Mouse (Mus musculus) forebrain, embryonic 11.5 days (tissue): Measurements from ENCODE around the gene Commd7. TPM values are rescaled to one million over a fixed set of nuclear protein-coding genes. Genes with fewer than 3 reads are reported as not detected.
"Not testable (repeated sequence)": the region's sequence is repeated elsewhere in the genome, so short reads cannot be mapped to it uniquely, and the experiment has no call there.

Experiments used
- ATAC-seq: fragments of 200-750 bp; cut with Nextera tagmentation; replicated peaks from 2 replicates; pipeline ENCODE4 v1.8.0; 2017; ENCODE audit warnings: moderate TSS enrichment; ENCODE audit not compliant: low FRiP score
- DNase-seq: peaks from one replicate; pipeline ENCODE4 v3.0.0-alpha.2; 2017; ENCODE audit warnings: low spot score
- H3K27ac ChIP-seq: fragments of 300-500 bp; sonication (generic); 2 replicates; pipeline ENCODE4 v1.5.1; 2014; ENCODE audit warnings: low read depth, low read length
- H3K27me3 ChIP-seq: fragments of 300-500 bp; sonication (generic); 2 replicates; pipeline ENCODE4 v1.6.1; 2014; ENCODE audit warnings: mild to moderate bottlenecking, low read length, mixed read lengths; ENCODE audit not compliant: control insufficient read depth, insufficient read depth
- H3K36me3 ChIP-seq: fragments of 300-500 bp; sonication (generic); 2 replicates; pipeline ENCODE4 v1.6.1; 2014; ENCODE audit warnings: mild to moderate bottlenecking, low read length, moderate library complexity, mixed read lengths; ENCODE audit not compliant: control insufficient read depth, insufficient read depth
- H3K4me1 ChIP-seq: fragments of 300-500 bp; sonication (generic); replicated peaks from 2 replicates; pipeline ENCODE4 v1.6.1; 2014; ENCODE audit warnings: low read length, mixed read lengths; ENCODE audit not compliant: control insufficient read depth, insufficient read depth
- H3K4me2 ChIP-seq: fragments of 300-500 bp; sonication (generic); 2 replicates; pipeline ENCODE4 v1.6.1; 2014; ENCODE audit warnings: low read depth, mild to moderate bottlenecking, low read length, moderate library complexity, mixed read lengths; ENCODE audit not compliant: severe bottlenecking
- H3K4me3 ChIP-seq: fragments of 300-500 bp; sonication (generic); 2 replicates; pipeline ENCODE4 v1.5.1; 2014; ENCODE audit warnings: low read depth, low read length
- H3K9ac ChIP-seq: fragments of 300-500 bp; sonication (generic); 2 replicates; pipeline ENCODE4 v1.6.1; 2014; ENCODE audit warnings: low read length
- H3K9me3 ChIP-seq: fragments of 300-500 bp; sonication (generic); 2 replicates; pipeline ENCODE4 v1.6.1; 2016; ENCODE audit warnings: low read length, mixed read lengths; ENCODE audit not compliant: control insufficient read depth
- WGBS: fragments of 180-500 bp; shearing (Covaris S2); extraction: QIAGEN DNeasy Blood & Tissue Kit; methylation state at CpG from one replicate; pipeline ENCODE4 v1.1.7; 2014; 5-methylcytosine and 5-hydroxymethylcytosine counted together
- polyA plus RNA-seq: library from polyadenylated mRNA; unstranded; fragments of >200 nt; fragmentation: Nextera tagmentation; extraction: Ambion mirVana; gene quantifications from 2 replicates; pipeline ENCODE4 v1.2.1, GENCODE M21; 2014

Commd7 gene
- polyA plus RNA-seq: 56.8 and 60.9 TPM in 2 replicates

DNA sequence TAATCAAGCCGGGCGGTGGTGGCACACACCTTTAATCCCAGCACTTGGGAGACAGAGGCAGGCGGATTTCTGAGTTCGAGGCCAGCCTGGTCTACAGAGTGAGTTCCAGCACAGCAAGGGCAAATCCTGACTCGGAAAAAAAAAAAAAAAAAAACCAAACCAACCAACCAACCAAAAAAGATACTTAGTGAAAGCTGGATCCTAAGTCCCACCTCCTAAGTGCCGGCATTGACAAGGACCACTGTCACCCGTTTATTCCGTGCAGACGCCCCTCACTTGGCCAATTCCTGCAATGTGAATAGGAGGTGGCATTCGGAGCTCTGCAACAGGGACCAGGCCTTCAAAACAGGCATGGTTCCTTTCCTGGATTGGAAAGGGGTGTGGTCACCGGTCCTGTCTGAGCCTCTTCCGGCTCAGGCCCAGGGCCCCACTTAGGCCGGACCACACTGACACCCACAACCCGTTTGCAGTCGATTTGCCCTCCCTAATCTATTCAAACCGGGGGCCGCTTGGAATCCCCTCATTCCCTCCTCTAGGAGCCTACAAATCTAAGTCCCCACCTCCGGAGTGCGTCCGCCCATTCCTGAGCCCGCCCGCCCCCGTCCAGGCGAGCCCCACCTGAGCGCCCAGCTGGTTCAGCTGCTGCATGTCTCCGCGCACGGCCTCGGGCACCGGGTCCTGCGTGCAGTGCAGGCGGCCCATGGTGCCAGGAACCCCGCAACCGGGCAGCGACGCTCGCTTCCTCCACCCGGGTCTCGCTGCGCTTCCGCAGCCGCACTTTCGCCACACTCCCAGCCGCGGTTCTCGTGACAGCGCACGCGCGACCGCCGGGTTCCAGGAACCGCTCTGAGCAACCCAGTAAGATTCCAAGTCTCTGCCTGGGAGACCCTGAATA, at the start of gene Commd7:
TSS of gene Commd7 (minus strand) at position 806 of the 895 bp plus-strand sequence.
- H3K4me3 ChIP-seq: peak within 1 kb of the TSS; percentile 72
- 6% methylated on average over 53 of the region's 53 CpGs for whole genome bisulfite sequencing
- H3K27ac ChIP-seq: peak within 1 kb of the TSS; percentile 63
- H3K27me3 ChIP-seq: no peaks in the 10 kb centered on the region
- peaks cover 3% of the 10 kb centered on the region; the same call in 1 of the 2 replicates for H3K4me1 ChIP-seq
- ATAC-seq (peak; percentile 86), DNase-seq (peak; percentile 94)
- peak within 1 kb of the TSS; percentile 84 for H3K9ac ChIP-seq
- peak within 1 kb of the TSS; percentile 87 for H3K4me2 ChIP-seq
- H3K36me3 ChIP-seq: peaks cover 4% of the 10 kb centered on the region; the same call in 1 of the 2 replicates
- no peaks in the 10 kb centered on the region for H3K9me3 ChIP-seq

DNA sequence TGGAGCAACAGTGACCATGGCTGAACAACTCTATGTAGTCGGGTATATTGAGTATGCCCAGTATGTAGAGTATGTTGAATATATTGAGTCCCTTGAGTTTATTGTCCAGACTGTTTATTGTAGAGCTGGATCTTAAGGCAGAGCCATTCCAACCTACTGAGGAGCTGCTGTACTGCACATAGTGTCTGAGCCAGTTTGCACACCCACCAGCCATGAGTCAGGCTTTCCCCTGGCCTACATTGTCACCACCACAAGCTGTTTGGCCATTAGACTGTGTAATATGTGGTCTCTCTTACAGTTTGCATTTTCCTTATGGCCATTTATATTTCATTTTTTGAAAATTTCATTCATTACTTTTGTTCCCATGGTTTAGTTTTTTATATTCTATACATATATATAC, 47.4 kb upstream of the Commd7 start:
- Histone ChIP-seq H3K4me2 (no peak overlapping the region), H3K4me3 (no peak overlapping the region), H3K4me1 (no peaks in the 10 kb centered on the region), H3K27me3 (no peaks in the 10 kb centered on the region), H3K36me3 (no peaks in the 10 kb centered on the region), H3K9me3 (no peaks in the 10 kb centered on the region), H3K27ac (no peak overlapping the region), H3K9ac (no peak overlapping the region)
- WGBS: 93% methylated on average over 1 of the region's 1 CpGs
- ATAC-seq (no peak), DNase-seq (no peak)

DNA sequence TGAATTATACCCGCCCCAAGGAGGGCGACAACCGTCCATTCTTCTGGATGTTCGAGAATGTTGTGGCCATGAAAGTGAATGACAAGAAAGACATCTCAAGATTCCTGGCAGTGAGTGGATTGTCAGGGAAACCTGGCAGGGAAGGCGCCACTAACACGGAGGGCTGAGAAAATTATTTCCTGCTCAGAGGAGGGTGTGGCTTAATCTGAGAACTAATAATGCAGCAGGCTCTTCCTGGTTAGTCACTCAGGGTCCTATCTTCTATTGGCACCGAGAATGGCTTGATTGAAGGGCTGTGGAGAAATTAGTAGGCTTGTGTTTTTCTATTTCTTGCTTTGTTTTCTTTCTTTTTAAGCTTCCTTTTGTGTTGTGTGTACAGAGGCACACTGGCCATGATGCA, 45.0 kb upstream of the Commd7 start:
- no peaks in the 10 kb centered on the region for H3K4me1 ChIP-seq
- WGBS: 93% methylated on average over 7 of the region's 7 CpGs
- no peak overlapping the region for H3K27ac ChIP-seq
- H3K4me2 ChIP-seq: no peak overlapping the region
- no peaks in the 10 kb centered on the region for H3K36me3 ChIP-seq
- H3K4me3 ChIP-seq: no peak overlapping the region
- no peak overlapping the region for H3K9ac ChIP-seq
- no peaks in the 10 kb centered on the region for H3K9me3 ChIP-seq
- ATAC-seq: no peak
- H3K27me3 ChIP-seq: no peaks in the 10 kb centered on the region
- no peak for DNase-seq

DNA sequence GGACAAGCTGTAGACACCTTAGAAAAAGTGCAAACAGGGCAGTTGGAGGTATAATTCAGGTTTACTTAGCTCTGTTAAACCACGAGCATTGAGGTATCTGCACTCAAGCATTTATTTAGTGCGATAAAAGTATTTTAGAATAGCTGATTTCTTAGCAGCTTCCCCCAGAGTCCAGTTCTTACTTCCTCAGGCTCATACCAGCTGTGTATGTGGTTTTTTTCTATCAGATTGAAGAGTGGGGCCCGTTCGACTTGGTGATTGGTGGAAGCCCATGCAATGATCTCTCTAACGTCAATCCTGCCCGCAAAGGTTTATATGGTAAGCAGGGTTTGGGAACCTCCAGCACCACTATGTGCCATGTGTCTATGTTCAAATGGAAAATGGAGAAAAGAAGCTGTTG, 44.4 kb upstream of the Commd7 start:
- Histone ChIP-seq H3K27me3 (no peaks in the 10 kb centered on the region), H3K36me3 (no peaks in the 10 kb centered on the region), H3K4me1 (no peaks in the 10 kb centered on the region), H3K9ac (no peak overlapping the region), H3K4me3 (no peak overlapping the region), H3K4me2 (no peak overlapping the region), H3K9me3 (no peaks in the 10 kb centered on the region), H3K27ac (no peak overlapping the region)
- ATAC-seq (no peak), DNase-seq (no peak)
- WGBS: 95% methylated on average over 6 of the region's 6 CpGs

DNA sequence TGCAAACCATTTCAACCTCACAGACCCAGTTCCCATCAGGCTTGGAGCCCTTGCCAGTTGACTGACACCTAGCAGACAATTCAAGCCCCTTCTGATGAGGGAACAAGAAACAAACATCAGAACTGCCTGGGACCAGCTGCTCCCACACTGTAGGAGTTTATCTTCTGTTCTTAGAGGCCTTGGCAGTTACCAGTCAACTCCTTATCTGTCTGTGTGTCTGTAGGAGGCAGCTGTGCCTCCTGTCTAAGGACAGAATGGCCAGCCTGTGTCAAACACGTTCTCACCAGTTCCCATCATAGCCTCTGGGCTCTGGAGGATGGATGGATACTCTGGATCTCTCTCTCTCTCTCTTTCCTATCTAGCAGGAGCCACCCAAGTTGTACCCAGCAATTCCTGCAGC, 42.8 kb upstream of the Commd7 start:
- H3K4me2 ChIP-seq, ATAC-seq, H3K27me3 ChIP-seq, H3K9me3 ChIP-seq, DNase-seq, H3K9ac ChIP-seq, H3K27ac ChIP-seq, H3K36me3 ChIP-seq, H3K4me3 ChIP-seq, H3K4me1 ChIP-seq: not testable (repeated sequence)
- 75% methylated on average over 1 of the region's 1 CpGs for WGBS

DNA sequence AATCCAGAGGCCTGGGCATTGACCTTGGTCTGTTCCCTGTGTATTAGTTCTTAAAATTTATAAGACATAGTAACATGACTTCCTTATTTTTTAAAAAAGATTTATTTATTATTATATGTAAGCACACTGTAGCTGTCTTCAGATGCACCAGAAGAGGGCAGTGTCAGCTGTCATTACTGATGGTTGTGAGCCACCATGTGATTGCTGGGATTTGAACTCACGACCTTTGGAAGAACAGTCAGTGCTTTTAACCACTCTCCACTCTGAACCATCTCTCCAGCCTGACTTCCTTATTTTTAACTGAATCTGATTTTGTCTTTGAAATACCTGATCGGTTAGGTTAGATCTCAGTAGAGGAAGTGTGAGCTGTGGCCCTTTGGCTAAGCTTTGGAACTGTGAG, 40.0 kb upstream of the Commd7 start:
- H3K9ac ChIP-seq: no peak overlapping the region
- H3K4me2 ChIP-seq: no peak overlapping the region
- no peaks in the 10 kb centered on the region for H3K9me3 ChIP-seq
- H3K27ac ChIP-seq: no peak overlapping the region
- H3K4me1 ChIP-seq: no peaks in the 10 kb centered on the region
- no peak for ATAC-seq
- no peak overlapping the region for H3K4me3 ChIP-seq
- H3K27me3 ChIP-seq: no peaks in the 10 kb centered on the region
- no peaks in the 10 kb centered on the region; the same call in 1 of the 2 replicates for H3K36me3 ChIP-seq
- no peak for DNase-seq
- WGBS: 79% methylated on average over 2 of the region's 2 CpGs

DNA sequence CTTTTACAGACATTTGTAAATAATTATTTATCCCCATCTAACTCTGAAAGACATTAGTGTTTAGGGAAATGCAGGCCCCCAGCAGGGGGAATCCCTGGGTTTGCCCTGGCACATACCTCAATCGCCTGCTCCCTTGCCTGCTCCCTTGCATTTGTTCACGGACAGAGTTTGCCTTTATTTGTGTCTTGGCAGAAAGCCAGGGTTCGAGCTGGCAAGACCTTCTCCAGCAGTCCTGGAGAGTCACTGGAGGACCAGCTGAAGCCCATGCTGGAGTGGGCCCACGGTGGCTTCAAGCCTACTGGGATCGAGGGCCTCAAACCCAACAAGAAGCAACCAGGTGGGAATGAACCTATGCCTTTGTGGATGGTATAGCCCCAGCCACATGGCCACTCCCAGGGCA, 37.5 kb upstream of the Commd7 start:
- 85% methylated on average over 5 of the region's 5 CpGs for WGBS

DNA sequence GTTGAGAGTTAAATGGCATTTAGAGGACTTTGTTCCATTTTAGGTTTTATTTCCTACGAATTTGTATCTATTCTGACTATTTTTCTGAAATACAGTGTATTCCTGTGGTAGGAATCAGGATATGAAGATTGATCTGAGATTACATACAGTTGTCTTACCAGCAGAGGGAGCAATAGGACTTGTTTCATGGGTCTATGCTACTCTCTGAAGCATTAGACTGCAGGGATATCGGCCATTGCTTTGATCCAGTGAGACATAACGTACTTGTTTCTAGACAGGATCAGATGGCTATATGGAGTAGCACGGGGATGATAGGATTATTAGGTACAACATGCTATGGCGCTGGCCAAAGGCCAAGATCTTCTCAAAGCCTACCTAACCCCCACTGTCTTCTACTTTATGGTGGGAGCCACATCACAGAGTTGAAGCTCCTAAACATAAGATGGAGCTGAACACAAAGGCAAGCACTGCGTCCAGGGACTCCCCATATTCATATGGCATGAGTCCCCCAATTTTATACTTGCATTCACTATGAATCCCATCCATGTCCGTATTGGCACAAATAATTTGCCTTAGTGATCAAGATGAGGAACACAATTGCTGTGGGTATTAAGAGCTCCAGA, 36.3 kb upstream of the Commd7 start:
- Histone ChIP-seq H3K27me3 (no peaks in the 10 kb centered on the region), H3K36me3 (no peaks in the 10 kb centered on the region; the same call in 1 of the 2 replicates), H3K4me3 (no peak overlapping the region), H3K9me3 (no peaks in the 10 kb centered on the region), H3K27ac (no peak overlapping the region), H3K9ac (no peak overlapping the region), H3K4me2 (no peak overlapping the region), H3K4me1 (no peaks in the 10 kb centered on the region)
- 74% methylated on average over 7 of the region's 7 CpGs for WGBS
- ATAC-seq (no peak), DNase-seq (no peak)

More for the DNA sequence above, 37.5 kb upstream of the Commd7 start:
- Histone ChIP-seq H3K4me3 (no peak overlapping the region), H3K4me2 (no peak overlapping the region), H3K27me3 (no peaks in the 10 kb centered on the region), H3K9me3 (no peaks in the 10 kb centered on the region), H3K4me1 (no peaks in the 10 kb centered on the region), H3K27ac (no peak overlapping the region), H3K9ac (no peak overlapping the region), H3K36me3 (no peaks in the 10 kb centered on the region; the same call in 1 of the 2 replicates)
- ATAC-seq (no peak), DNase-seq (no peak)
